Mouse (Mus musculus) spleen, adult 10 weeks (tissue): ENCODE data around the gene Tcte2. TPM values are rescaled to one million over a fixed set of nuclear protein-coding genes. Genes with fewer than 3 reads are reported as not detected.

ENCODE experiments used
- polyA plus RNA-seq: library from polyadenylated mRNA; stranded (reverse); fragments of 350-450 nt; fragmentation: Illumina TruSeq; extraction: RNeasy Lipid Tissue Mini Kit (QIAGEN cat#74804); gene quantifications from one replicate; pipeline ENCODE4 v1.2.3, GENCODE M21; 2015; ENCODE audit warnings: low replicate concordance; ENCODE audit not compliant: insufficient read depth

The Tcte2 gene
- 0.21 TPM for polyA plus RNA-seq

DNA sequence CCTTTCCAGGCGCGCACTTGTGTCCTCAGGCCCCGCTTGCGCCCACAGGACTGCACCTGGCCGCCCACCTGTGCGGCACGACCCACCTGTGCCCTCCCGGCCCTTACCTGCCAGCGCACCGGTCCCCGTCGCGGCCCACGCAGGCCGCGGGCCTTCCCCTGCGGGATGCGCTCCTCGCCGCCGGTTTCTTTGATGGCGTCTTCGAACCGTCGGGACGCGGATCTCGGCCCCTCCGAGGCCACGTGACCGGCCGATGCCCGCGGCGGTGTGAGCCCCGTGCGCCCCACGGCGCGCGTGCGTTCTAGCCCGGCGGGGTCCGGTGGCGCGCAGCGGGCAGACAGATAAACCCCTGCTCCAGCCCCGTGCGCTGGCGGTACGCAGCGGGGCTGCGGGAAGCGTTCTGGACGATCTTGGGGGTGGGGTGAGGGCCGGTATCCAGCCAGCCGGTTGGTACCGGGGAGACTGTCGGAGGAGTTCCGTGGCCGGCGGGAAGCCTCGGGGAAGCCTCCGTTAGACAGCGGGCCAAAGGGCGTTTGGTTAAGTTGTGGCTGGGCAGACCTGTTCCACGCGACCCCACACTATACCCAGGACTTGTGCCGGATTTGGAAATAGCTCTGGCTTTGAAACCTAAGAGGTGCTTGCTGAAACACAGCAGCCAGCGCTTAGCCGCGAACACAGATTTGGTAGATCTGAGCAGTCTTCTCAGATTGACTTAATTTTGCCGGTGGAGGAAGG, at the start of gene Tcte2:
Gene Tcte2, minus strand, starts transcription at position 647 of the 735 bp plus-strand sequence.

DNA sequence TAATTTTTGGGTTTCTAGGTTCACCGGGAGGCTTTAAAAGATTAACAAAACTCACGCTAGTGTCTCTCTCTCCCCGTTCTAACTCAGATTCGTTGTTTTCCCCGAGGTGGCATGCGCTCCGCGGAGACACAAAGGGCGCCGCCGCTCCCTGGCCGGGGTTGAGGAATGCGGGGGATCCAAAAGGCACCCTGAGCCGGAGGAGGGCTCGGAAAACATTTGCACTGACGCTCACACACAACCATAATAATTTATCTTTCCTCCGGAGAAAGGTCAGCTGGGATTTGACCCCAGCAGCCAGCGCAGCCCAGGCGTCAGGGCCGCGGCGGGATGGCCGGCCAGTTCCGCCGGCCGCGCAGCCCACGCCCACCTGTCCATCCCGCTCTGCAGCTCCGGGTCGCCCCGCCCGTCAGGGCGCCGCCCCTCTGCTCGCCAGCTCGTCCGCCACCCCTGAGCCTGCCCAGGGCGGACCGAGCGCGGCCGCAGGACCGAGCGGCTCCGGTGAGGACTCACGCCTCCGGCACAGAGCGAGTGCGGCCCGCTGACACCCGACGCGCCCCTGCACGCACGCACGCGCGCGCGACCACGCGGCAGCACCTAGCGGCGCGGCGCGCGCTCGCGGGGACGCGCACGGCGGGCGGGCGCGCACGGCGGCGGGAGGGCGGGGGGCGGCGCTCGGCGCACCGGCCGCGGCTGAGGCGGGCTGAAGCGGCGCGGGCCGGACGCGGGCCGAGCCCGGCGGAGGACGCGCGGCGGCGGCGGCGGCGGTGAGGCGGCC, 1.6 kb downstream of the Tcte2 start, which contains the start of gene Afdn:
Gene Afdn, plus strand, starts transcription at position 687 of the 775 bp plus-strand sequence.

Other genes with a start within 250 kb of the Tcte2 start
- 23.1 TPM for gene Afdn, start 1.3 kb downstream of the Tcte2 start, polyA plus RNA-seq
- gene Gm7168, start 186.5 kb upstream of the Tcte2 start, polyA plus RNA-seq = not detected
- not detected for gene Gm7356, start 241.9 kb upstream of the Tcte2 start, polyA plus RNA-seq